Mouse (Mus musculus): ENCODE data around the gene Gm8882.
"Not testable (repeated sequence)": the region's sequence is repeated elsewhere in the genome, so short reads cannot be mapped to it uniquely, and the experiment has no call there.

The Gm8882 gene

DNA sequence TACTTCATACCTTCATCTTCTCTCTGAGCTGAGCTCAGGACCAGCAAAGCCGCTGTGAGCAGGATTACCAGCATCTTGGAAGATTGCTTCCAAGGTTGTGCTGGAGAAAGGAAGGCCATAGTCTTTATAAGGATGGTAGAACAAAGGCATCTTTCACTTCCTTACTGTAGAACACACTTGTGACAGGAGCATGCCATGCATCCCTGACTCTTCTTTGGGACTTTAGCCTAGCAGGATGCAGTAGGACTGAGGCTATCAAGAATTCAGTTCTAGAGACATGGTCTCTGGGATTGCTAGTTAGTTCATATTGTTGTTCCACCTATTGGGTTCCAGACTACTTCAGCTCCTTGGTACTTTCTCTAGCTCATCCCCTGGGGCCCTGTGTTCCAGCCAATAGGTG lies at the start of gene Gm8882:
TSS of gene Gm8882 (minus strand) at position 101 of the 400 bp plus-strand sequence.
- DNase-seq (ENCODE audit: low read depth): not testable (repeated sequence)

DNA sequence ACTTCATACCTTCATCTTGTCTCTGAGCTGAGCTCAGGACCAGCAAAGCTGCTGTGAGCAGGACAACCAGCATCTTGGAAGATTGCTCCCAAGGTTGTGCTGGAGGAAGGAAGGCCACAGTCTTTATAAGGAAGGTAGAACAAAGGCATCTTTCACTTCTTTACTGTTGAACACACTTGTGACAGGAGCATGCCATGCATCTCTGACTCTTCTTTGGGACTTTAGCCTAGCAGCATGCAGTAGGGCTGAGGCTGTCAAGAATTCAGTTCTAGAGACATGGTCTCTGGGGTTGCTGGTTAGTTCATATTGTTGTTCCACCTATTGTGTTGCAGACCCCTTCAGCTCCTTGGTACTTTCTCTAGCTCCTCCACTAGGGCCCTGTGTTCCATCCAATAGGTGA lies 49.3 kb downstream of the Gm8882 start, which contains the start of gene Prpmp5:
TSS of gene Prpmp5 (minus strand) at position 101 of the 400 bp plus-strand sequence.
- not testable (repeated sequence) for DNase-seq (ENCODE audit: low read depth)
